Mouse (Mus musculus): Measurements from ENCODE around the gene Ncapg.

Ncapg gene

DNA sequence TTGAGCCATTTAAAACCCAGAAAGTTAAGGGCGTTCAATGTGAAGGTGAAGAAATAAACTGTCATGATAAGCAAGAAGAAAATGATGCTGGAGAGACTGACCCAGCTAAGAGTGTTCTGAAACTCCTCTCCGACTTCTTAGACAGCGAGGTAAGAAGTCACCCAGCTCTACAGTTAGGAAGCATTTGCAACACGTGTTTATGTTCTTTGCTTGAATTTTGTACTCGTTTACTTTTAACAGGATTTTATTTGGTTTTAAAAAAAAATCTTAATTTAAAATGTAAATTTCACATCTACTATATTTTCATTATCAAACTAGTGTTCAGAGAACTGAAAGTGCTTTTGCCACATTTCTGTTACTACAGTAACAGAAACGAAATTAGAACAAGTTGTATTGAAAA lies 22.0 kb downstream of the Ncapg start:
- no peak for DNase-seq (ENCODE audit: low read depth, low spot score)

DNA sequence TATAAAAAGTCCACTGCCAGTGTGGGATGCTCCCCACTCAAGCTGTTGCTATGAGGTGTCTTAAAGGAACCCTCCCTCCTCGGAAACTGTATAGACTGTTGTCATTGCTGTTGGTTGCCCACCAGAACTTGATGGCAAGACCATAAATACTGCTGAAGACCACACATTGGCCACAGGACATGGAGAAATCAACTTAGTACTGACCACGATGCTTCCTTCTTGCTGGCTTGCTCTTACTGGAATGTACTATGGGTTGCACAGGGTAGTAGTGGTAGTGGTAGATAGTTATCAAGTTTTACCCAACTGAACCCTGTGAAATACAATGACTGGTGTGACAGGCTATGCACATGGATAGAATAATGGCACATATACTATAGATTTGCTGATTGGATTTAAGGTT lies 37.1 kb downstream of the Ncapg start:
- DNase-seq (ENCODE audit: low read depth, low spot score): no peak

- no peak for DNase-seq (ENCODE audit: low read depth, low spot score)
Observed at GRCm38 (mm10) chr5:45709653-45710052, 39.9 kb downstream of the Ncapg start.

DNA sequence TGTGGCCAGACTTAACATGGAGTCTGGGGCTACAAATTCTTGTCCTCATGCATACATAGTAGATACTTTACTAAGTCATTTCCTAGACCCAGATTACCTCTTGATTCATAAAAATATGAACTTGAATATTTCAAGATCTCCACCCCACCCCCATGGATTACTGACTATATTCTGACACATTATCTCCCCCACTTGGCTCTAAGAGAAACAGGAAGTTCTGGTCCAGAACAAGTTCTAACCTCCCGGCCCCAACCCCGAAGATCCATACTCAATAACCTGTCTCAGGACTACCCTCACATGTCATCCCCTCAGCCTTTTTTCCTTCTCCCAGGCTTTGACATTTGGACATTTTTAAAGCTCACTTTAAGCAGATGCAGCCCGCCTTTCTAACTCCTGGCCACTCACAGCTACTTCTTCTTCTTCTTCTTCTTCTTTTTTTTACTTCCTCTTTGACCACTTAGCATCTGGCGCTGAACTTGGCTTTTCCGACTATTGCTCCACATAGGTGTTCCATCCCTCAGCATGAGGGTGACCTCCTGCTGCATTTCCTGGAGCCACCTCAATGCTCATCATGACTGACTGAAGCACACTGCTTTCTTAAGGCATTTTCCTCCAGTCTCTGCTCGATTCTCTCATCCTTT lies 49.2 kb downstream of the Ncapg start:
- no peak for DNase-seq (ENCODE audit: low read depth, low spot score)

GRCm38 (mm10) chr5:45733751-45734150 lies 64.0 kb downstream of the Ncapg start:
- no peak for DNase-seq (ENCODE audit: low read depth, low spot score)

DNA sequence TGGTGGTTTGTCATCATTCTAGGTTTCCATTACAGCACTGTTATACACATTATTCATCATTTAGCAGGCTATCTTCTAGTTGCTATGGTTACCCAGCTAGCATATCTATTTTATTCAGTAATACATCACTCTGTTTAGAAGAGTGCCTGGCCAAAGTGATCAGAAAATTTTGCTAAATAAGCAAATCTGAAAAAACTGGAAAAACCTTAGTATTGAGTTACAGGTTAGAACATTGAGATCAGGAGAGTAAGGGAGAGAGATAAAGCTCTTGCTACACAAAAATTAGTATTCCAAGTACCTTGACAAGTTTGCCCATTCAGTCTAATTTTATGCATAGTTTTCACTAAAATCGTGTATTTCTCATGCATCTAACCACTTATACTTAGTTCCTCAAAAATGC lies 68.2 kb downstream of the Ncapg start:
- DNase-seq (ENCODE audit: low read depth, low spot score): no peak

All from ES-CJ7 (cell line).